Mouse (Mus musculus) CH12.LX (cell line): ENCODE results near the gene Rhbdl1. TPM values are rescaled to one million over a fixed set of nuclear protein-coding genes. Genes with fewer than 3 reads are reported as not detected.

Experiments used
- DNase-seq: peaks from one replicate; pipeline ENCODE4 v3.0.0-alpha.2; 2013; ENCODE audit errors: extremely low read depth
- H3K27ac ChIP-seq: 2 replicates; pipeline ENCODE4 v1.5.1; 2012; ENCODE audit warnings: low read depth, mild to moderate bottlenecking, control low read depth, moderate library complexity; ENCODE audit not compliant: insufficient read depth
- H3K27me3 ChIP-seq: replicated peaks from 2 replicates; pipeline ENCODE3; 2012; ENCODE audit warnings: inconsistent platforms
- H3K36me3 ChIP-seq, 2 experiments: replicated peaks in 1 of 2; 2 replicates each; pipeline versions ENCODE3 to v1.6.1; 2012; ENCODE audit warnings: inconsistent platforms in 1 of 2, low read length in 1 of 2, mild to moderate bottlenecking in 1 of 2, mixed read lengths in 1 of 2, moderate library complexity in 1 of 2; ENCODE audit not compliant: control insufficient read depth in 1 of 2, insufficient read depth in 1 of 2
- H3K4me1 ChIP-seq, 2 experiments: 2 replicates each; pipeline ENCODE4 v1.6.1; 2012; ENCODE audit warnings: inconsistent platforms in 1 of 2, moderate library complexity in 1 of 2; ENCODE audit not compliant: insufficient read depth in 2 of 2, control insufficient read depth in 1 of 2
- H3K4me2 ChIP-seq: 2 replicates; pipeline ENCODE4 v1.6.1; 2012; ENCODE audit warnings: low read depth, mild to moderate bottlenecking, control low read depth; ENCODE audit not compliant: poor library complexity, insufficient read depth, severe bottlenecking
- H3K4me3 ChIP-seq, 3 experiments: fragments of 150-350 bp in 1 of 3; sonication (generic) in 1 of 3; replicated peaks in 1 of 3; 2 replicates each; pipeline versions ENCODE3 to v1.5.1; 2011 to 2012; ENCODE audit warnings: low read depth in 2 of 3, low read length in 2 of 3, mild to moderate bottlenecking in 2 of 3, moderate library complexity in 2 of 3, control low read depth in 1 of 3, improper control_type of control experiment in 1 of 3, inconsistent platforms in 1 of 3, mixed read lengths in 1 of 3; ENCODE audit not compliant: poor library complexity in 1 of 3
- H3K79me2 ChIP-seq: replicated peaks from 2 replicates; pipeline ENCODE4 v1.6.1; 2012; ENCODE audit warnings: mild to moderate bottlenecking, moderate library complexity; ENCODE audit not compliant: control insufficient read depth, poor library complexity, insufficient read depth, severe bottlenecking; ENCODE audit errors: extremely low read depth
- H3K9ac ChIP-seq: 2 replicates; pipeline ENCODE4 v1.6.1; 2012; ENCODE audit warnings: low read depth, mild to moderate bottlenecking, control low read depth, moderate library complexity; ENCODE audit not compliant: insufficient read depth
- H3K9me3 ChIP-seq: replicated peaks from 2 replicates; pipeline ENCODE3; 2012; ENCODE audit warnings: low read length, inconsistent platforms, mixed read lengths
- BHLHE40 ChIP-seq: IDR thresholded peaks from 2 replicates; pipeline ENCODE4 v1.6.1; 2011; ENCODE audit warnings: mild to moderate bottlenecking, low read depth, low read length, improper control_type of control experiment
- CHD2 ChIP-seq: IDR thresholded peaks from 2 replicates; pipeline ENCODE4 v1.6.1; 2011; ENCODE audit warnings: low read length, improper control_type of control experiment
- E2F4 ChIP-seq: IDR thresholded peaks from 2 replicates; pipeline ENCODE4 v1.6.1; 2011; ENCODE audit warnings: low read depth, low read length, improper control_type of control experiment; ENCODE audit not compliant: insufficient replicate concordance
- ETS1 ChIP-seq: conservative IDR thresholded peaks from 2 replicates; pipeline ENCODE4 v1.6.1; 2012; ENCODE audit warnings: low read depth, mild to moderate bottlenecking, inconsistent platforms, low read length, improper control_type of control experiment, moderate library complexity
- GABPA ChIP-seq: IDR thresholded peaks from 2 replicates; pipeline ENCODE4 v1.6.1; 2012; ENCODE audit warnings: low read depth, low read length, improper control_type of control experiment, inconsistent platforms; ENCODE audit not compliant: insufficient replicate concordance
- JUN ChIP-seq: IDR thresholded peaks from 2 replicates; pipeline ENCODE4 v1.6.1; 2011; ENCODE audit warnings: low read depth, mild to moderate bottlenecking, low read length, improper control_type of control experiment, moderate library complexity; ENCODE audit not compliant: insufficient read depth
- JUND ChIP-seq: conservative IDR thresholded peaks from 2 replicates; pipeline ENCODE4 v1.6.1; 2011; ENCODE audit warnings: low read depth, low read length, improper control_type of control experiment
- KAT2A ChIP-seq: IDR thresholded peaks from 2 replicates; pipeline ENCODE4 v1.6.1; 2012; ENCODE audit warnings: low read length, improper control_type of control experiment, inconsistent platforms; ENCODE audit not compliant: insufficient replicate concordance
- MAFK ChIP-seq: IDR thresholded peaks from 2 replicates; pipeline ENCODE4 v1.6.1; 2011; ENCODE audit warnings: low read length, improper control_type of control experiment; ENCODE audit not compliant: insufficient replicate concordance
- MAX ChIP-seq: IDR thresholded peaks from 2 replicates; pipeline ENCODE4 v1.6.1; 2011; ENCODE audit warnings: low read length, improper control_type of control experiment
- MAZ ChIP-seq: IDR thresholded peaks from 2 replicates; pipeline ENCODE4 v1.6.1; 2012; ENCODE audit warnings: low read depth, mild to moderate bottlenecking, inconsistent platforms, low read length, improper control_type of control experiment, moderate library complexity
- NRF1 ChIP-seq: IDR thresholded peaks from 2 replicates; pipeline ENCODE4 v1.6.1; 2014; ENCODE audit warnings: low read depth, mild to moderate bottlenecking, inconsistent platforms, low read length, improper control_type of control experiment, moderate library complexity
- SIN3A ChIP-seq: IDR thresholded peaks from 2 replicates; pipeline ENCODE4 v1.6.1; 2012; ENCODE audit warnings: low read length, improper control_type of control experiment, inconsistent platforms
- SMC3 ChIP-seq: IDR thresholded peaks from 2 replicates; pipeline ENCODE4 v1.6.1; 2011; ENCODE audit warnings: low read depth, low read length, improper control_type of control experiment
- TBP ChIP-seq: conservative IDR thresholded peaks from 2 replicates; pipeline ENCODE4 v1.6.1; 2011; ENCODE audit warnings: low read depth, low read length, improper control_type of control experiment
- dilution Hi-C: fragments of 300-500 bp; cut with MboI; formaldehyde crosslinking; loops from 2 replicates; pipeline ENCODE4 v1.14.3; 2020; ENCODE audit warnings: low sequenced_read_pairs; ENCODE audit not compliant: extremely low pct_unique_long_range_greater_than_20kb, extremely low pct_ligation_motif_present
- in situ Hi-C: fragments of 300-500 bp; cut with MboI; formaldehyde crosslinking; loops from 3 replicates; pipeline ENCODE4 v1.14.3; 2019; ENCODE audit warnings: low sequenced_read_pairs, low pct_ligation_motif_present, low pct_unique_long_range_greater_than_20kb, mixed read lengths
- polyA plus RNA-seq: library from polyadenylated mRNA; unstranded; fragments of >175 nt; gene quantifications from 2 replicates; pipeline ENCODE4 v1.2.1, GENCODE M21; 2012; ENCODE audit warnings: low read depth; ENCODE audit not compliant: insufficient read length
- total RNA-seq, 2 experiments: library from RNA; depleted of rRNA; stranded (reverse); fragments of 300-350 nt in 1 of 2; fragments of >200 nt in 1 of 2; gene quantifications; 2 replicates each; pipeline ENCODE4 v1.2.3; 2012 to 2014

The Rhbdl1 gene
- total and polyA plus RNA-seq, 3 experiments: 1.9 to 2.8 TPM; not detected in 1

GRCm38 (mm10) chr17:25838904-25839303 is 1.8 kb upstream of the Rhbdl1 start:
- no peak for DNase-seq
- Histone ChIP-seq H3K36me3 (peaks cover 74 to 87% of the 10 kb centered on the region in 2 experiments), H3K9ac (no peak overlapping the region), H3K9me3 (no peaks in the 10 kb centered on the region), H3K4me3 (no peak overlapping the region), H3K27me3 (no peaks in the 10 kb centered on the region), H3K4me2 (no peak overlapping the region), H3K4me1 (peaks cover 16 to 21% of the 10 kb centered on the region in 2 experiments), H3K27ac (no peak overlapping the region), H3K79me2 (peaks cover 10% of the 10 kb centered on the region)
- TF ChIP-seq SIN3A: no peak
- TF ChIP-seq ETS1: no peak
- TF ChIP-seq CHD2: no peak
- TF ChIP-seq JUND: no peak
- no peak for TF ChIP-seq MAZ
- no peak for TF ChIP-seq NRF1
- no peak for TF ChIP-seq MAFK
- in situ Hi-C loops (no loop called here), dilution Hi-C loops (no loop called here)

GRCm38 (mm10) chr17:25837533-25837932 is 438 bp upstream of the Rhbdl1 start:
- Histone ChIP-seq H3K79me2 (no peaks in the 10 kb centered on the region; the same call in none of the 2 replicates), H3K4me3 (no peak overlapping the region), H3K9me3 (no peaks in the 10 kb centered on the region), H3K36me3 (peaks cover 73 to 81% of the 10 kb centered on the region in 2 experiments), H3K9ac (no peak overlapping the region), H3K4me2 (no peak overlapping the region), H3K27ac (no peak overlapping the region), H3K4me1 (peaks cover 9 to 18% of the 10 kb centered on the region in 2 experiments), H3K27me3 (no peaks in the 10 kb centered on the region)
- TF ChIP-seq SMC3 (no peak), KAT2A (no peak), JUN (no peak), E2F4 (no peak), BHLHE40 (no peak), MAX (no peak), GABPA (no peak), TBP (no peak), MAFK (no peak)
- in situ Hi-C loops: no loop called here
- no peak for DNase-seq
- dilution Hi-C loops: no loop called here
